Mouse (Mus musculus): Measurements from ENCODE around the gene Cacna2d3. TPM values are rescaled to one million over a fixed set of nuclear protein-coding genes. Genes with fewer than 3 reads are reported as not detected.

Cacna2d3 gene
- total and polyA plus RNA-seq, 3 experiments = 0.11 TPM; not detected in 2

DNA sequence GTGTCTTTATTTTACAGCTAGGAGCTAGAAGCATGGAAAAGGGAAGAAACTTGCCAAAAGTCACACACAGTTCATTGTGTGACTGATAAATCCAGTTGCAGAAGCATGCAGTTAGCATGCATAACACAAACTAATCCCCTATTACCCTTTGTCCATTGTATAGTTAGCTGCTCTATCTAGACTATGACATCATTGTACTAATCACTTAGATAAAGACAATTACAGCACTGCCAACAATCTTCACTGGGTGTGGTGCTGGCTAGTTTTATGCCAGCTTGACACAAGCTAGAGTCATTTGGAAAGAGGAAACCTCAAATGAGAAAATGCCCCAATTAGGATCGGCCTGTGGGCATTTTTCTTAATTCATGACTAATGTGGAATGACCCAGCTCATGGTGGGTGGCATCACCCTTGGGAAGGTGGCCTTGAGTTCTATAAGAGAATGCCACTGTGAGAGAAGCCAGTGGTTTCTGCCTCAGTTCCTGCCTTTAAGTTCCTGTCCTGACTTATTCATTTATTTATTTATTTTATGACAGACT, 689.7 kb downstream of the Cacna2d3 start:
- H3K9me3 ChIP-seq (replicated peaks) = peaks cover 17% of the 10 kb centered on the region
- H3K36me3 ChIP-seq (replicated peaks) = no peaks in the 10 kb centered on the region
- ATAC-seq (ENCODE audit: extremely low read depth, insufficient number of reproducible peaks, low FRiP score, poor library complexity, severe bottlenecking) = no peak
- no peaks in the 10 kb centered on the region for H3K4me1 ChIP-seq (ENCODE audit: insufficient read depth, low read depth, low read length)
- no peak for DNase-seq (ENCODE audit: low spot score)
- H3K4me3 ChIP-seq (ENCODE audit: low read depth, low read length) = no peak overlapping the region
- no peaks in the 10 kb centered on the region for H3K27me3 ChIP-seq (ENCODE audit: insufficient read depth, low read length)
- no peak for TF ChIP-seq TAL1 (conservative IDR thresholded peaks at IDR 0.05; ENCODE audit: low read depth, low read length)
- TF ChIP-seq CTCF (IDR thresholded peaks at IDR 0.05; ENCODE audit: low read depth, low read length) = no peak
- TF ChIP-seq GATA1 (IDR thresholded peaks at IDR 0.05; ENCODE audit: borderline replicate concordance, low read length) = no peak
- TF ChIP-seq POLR2AphosphoS5 (IDR thresholded peaks at IDR 0.05; ENCODE audit: insufficient replicate concordance, low read depth, low read length) = no peak
- no peak for TF ChIP-seq GATA2 (IDR thresholded peaks at IDR 0.05; ENCODE audit: borderline replicate concordance, low read depth, low read length)

DNA sequence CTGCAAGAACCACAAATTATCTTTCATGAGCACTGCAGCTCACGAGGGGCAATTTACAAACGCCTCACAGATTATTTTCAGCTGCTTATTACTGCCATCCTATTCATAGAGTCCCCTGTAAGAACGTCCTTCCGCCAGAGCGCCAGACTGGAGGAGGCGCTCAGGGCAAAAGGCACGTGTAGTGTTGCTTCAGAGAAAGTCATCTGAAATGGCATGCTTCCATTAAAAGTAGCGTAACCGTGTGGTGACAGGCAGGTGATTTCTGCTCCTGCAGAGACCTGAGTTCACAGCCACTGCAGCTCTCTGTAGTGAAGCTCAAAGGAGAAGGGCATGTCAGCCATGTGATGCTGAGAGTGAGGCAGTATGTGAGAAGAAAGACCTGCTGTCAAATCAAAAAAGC, 691.1 kb downstream of the Cacna2d3 start:
- H3K9me3 ChIP-seq (replicated peaks) = peaks cover 18% of the 10 kb centered on the region
- no peaks in the 10 kb centered on the region for H3K4me1 ChIP-seq (ENCODE audit: insufficient read depth, low read depth, low read length)
- DNase-seq (ENCODE audit: low spot score) (no peak), ATAC-seq (ENCODE audit: extremely low read depth, insufficient number of reproducible peaks, low FRiP score, poor library complexity, severe bottlenecking) (no peak)
- H3K27me3 ChIP-seq (ENCODE audit: insufficient read depth, low read length) = no peaks in the 10 kb centered on the region
- no peak overlapping the region for H3K4me3 ChIP-seq (ENCODE audit: low read depth, low read length)
- no peaks in the 10 kb centered on the region for H3K36me3 ChIP-seq (replicated peaks)
- TF ChIP-seq GATA1 (IDR thresholded peaks at IDR 0.05; ENCODE audit: borderline replicate concordance, low read length) (no peak), CTCF (IDR thresholded peaks at IDR 0.05; ENCODE audit: low read depth, low read length) (no peak), POLR2AphosphoS5 (IDR thresholded peaks at IDR 0.05; ENCODE audit: insufficient replicate concordance, low read depth, low read length) (no peak), TAL1 (conservative IDR thresholded peaks at IDR 0.05; ENCODE audit: low read depth, low read length) (no peak), GATA2 (IDR thresholded peaks at IDR 0.05; ENCODE audit: borderline replicate concordance, low read depth, low read length) (no peak)

DNA sequence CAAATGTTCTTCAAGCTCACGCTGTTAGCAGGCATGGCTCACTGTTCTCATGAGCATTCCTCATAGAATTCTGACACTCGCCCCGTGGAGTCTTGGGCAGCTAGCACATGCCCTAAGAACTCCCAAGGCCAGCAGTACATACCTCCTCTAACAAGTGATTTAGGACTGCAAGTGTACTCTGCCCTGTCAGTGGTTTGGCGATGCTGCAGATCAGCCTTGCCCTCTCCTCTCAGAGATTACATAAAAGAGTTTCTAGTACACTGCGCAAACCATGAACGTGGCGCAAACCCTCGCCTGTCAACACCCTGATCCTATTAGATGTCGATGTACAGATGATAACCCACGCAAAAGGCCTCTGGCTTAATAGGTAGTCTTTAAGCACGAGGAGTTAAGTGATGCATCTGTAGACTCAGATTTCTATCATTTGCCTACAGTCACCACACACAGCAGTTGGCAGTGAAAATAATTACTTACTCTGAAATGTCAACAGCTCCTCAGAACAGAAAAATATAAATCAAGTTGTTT, 691.7 kb downstream of the Cacna2d3 start:
- H3K4me1 ChIP-seq (ENCODE audit: insufficient read depth, low read depth, low read length) = no peaks in the 10 kb centered on the region
- DNase-seq (ENCODE audit: low spot score) (no peak), ATAC-seq (ENCODE audit: extremely low read depth, insufficient number of reproducible peaks, low FRiP score, poor library complexity, severe bottlenecking) (no peak)
- TF ChIP-seq GATA2 (IDR thresholded peaks at IDR 0.05; ENCODE audit: borderline replicate concordance, low read depth, low read length) (no peak), GATA1 (IDR thresholded peaks at IDR 0.05; ENCODE audit: borderline replicate concordance, low read length) (no peak), POLR2AphosphoS5 (IDR thresholded peaks at IDR 0.05; ENCODE audit: insufficient replicate concordance, low read depth, low read length) (no peak), TAL1 (conservative IDR thresholded peaks at IDR 0.05; ENCODE audit: low read depth, low read length) (no peak), CTCF (IDR thresholded peaks at IDR 0.05; ENCODE audit: low read depth, low read length) (no peak)
- no peaks in the 10 kb centered on the region for H3K27me3 ChIP-seq (ENCODE audit: insufficient read depth, low read length)
- no peak overlapping the region for H3K4me3 ChIP-seq (ENCODE audit: low read depth, low read length)
- peaks cover 22% of the 10 kb centered on the region for H3K9me3 ChIP-seq (replicated peaks)
- no peaks in the 10 kb centered on the region for H3K36me3 ChIP-seq (replicated peaks)

DNA sequence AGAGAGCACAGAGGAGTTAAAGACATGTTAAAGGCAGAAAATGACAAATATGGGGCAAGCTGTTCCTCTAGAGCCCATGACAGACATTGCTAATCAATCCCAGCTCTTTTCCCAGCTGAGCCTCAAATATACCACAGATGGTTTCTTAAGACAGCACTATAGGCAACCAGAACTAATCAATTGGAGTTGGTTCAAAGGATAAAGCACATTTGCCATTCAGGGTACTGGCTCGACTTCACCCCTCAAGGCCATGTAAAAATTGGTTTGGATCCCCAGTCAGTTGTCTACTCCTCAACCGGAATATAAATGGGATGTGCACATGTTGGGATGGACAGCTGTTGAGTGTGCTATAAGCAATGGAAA, 692.6 kb downstream of the Cacna2d3 start:
- Histone ChIP-seq H3K4me1 (ENCODE audit: insufficient read depth, low read depth, low read length) (no peaks in the 10 kb centered on the region), H3K4me3 (ENCODE audit: low read depth, low read length) (no peak overlapping the region), H3K36me3 (replicated peaks) (no peaks in the 10 kb centered on the region), H3K27me3 (ENCODE audit: insufficient read depth, low read length) (no peaks in the 10 kb centered on the region), H3K9me3 (replicated peaks) (peaks cover 24% of the 10 kb centered on the region)
- no peak for DNase-seq (ENCODE audit: low spot score)
- TF ChIP-seq GATA2 (IDR thresholded peaks at IDR 0.05; ENCODE audit: borderline replicate concordance, low read depth, low read length) (no peak), POLR2AphosphoS5 (IDR thresholded peaks at IDR 0.05; ENCODE audit: insufficient replicate concordance, low read depth, low read length) (no peak), GATA1 (IDR thresholded peaks at IDR 0.05; ENCODE audit: borderline replicate concordance, low read length) (no peak), TAL1 (conservative IDR thresholded peaks at IDR 0.05; ENCODE audit: low read depth, low read length) (no peak)
- ATAC-seq (ENCODE audit: extremely low read depth, insufficient number of reproducible peaks, low FRiP score, poor library complexity, severe bottlenecking) = no peak

DNA sequence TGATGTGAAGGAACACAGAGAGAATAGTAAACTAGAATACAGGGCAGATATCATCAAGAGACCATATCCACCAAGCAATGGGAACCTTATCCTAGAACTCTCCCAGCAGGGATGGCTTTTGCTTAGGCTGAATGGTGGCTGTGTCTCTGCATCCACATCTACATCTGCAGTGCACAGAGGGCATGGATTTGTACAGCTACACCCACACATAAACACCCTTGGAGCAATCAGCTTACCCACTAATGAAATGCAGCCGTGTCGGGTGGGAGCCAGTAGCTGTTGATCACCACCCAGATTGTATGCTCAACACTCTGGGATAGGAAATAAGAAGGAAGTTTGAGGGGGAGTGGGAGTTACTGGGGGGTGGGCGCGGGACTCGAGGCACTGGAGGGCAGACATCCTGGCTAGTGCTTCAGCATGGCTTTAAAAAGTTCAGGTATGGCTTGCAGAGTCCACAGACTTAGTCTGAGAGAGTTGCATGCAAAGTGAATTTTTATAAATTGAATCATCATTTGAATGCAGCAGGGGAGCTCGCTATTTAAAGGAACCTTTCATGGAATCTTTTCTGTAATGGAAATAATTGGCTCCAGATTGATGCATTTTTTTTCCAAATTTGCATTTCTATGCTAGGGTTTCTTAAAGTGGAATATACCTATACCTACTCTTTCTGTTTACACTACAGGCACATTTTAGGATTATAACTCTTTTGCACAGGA, 693.1 kb downstream of the Cacna2d3 start:
- Histone ChIP-seq H3K4me1 (ENCODE audit: insufficient read depth, low read depth, low read length) (no peaks in the 10 kb centered on the region), H3K4me3 (ENCODE audit: low read depth, low read length) (no peak overlapping the region), H3K27me3 (ENCODE audit: insufficient read depth, low read length) (no peaks in the 10 kb centered on the region), H3K9me3 (replicated peaks) (peaks cover 27% of the 10 kb centered on the region), H3K36me3 (replicated peaks) (no peaks in the 10 kb centered on the region)
- DNase-seq (ENCODE audit: low spot score) (no peak), ATAC-seq (ENCODE audit: extremely low read depth, insufficient number of reproducible peaks, low FRiP score, poor library complexity, severe bottlenecking) (no peak)
- TF ChIP-seq CTCF (IDR thresholded peaks at IDR 0.05; ENCODE audit: low read depth, low read length) (no peak), GATA1 (IDR thresholded peaks at IDR 0.05; ENCODE audit: borderline replicate concordance, low read length) (no peak), GATA2 (IDR thresholded peaks at IDR 0.05; ENCODE audit: borderline replicate concordance, low read depth, low read length) (no peak), POLR2AphosphoS5 (IDR thresholded peaks at IDR 0.05; ENCODE audit: insufficient replicate concordance, low read depth, low read length) (no peak), TAL1 (conservative IDR thresholded peaks at IDR 0.05; ENCODE audit: low read depth, low read length) (no peak)

DNA sequence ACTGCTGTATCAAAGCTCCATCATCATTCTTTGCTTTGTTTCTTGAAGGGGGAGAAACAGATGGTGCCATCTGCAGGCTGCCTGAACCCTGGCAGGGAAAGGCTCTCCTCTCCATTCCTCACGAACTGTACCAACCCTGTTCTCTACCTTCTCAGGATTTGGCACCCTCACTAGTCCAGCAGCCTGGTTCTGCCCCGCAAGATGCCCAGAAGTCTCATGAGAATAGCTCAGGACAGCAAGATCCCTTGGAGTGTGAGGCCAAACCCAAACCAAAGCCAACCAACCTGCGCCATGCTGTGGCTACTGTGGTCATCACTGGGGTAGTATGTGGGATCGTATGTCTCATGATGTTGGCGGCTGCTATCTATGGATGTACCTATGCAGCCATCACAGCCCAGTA, 694.4 kb downstream of the Cacna2d3 start:
- Histone ChIP-seq H3K27me3 (ENCODE audit: insufficient read depth, low read length) (no peaks in the 10 kb centered on the region), H3K4me3 (ENCODE audit: low read depth, low read length) (no peak overlapping the region), H3K4me1 (ENCODE audit: insufficient read depth, low read depth, low read length) (no peaks in the 10 kb centered on the region), H3K9me3 (replicated peaks) (peaks cover 32% of the 10 kb centered on the region), H3K36me3 (replicated peaks) (no peaks in the 10 kb centered on the region)
- DNase-seq (ENCODE audit: low spot score) = no peak
- no peak for ATAC-seq (ENCODE audit: extremely low read depth, insufficient number of reproducible peaks, low FRiP score, poor library complexity, severe bottlenecking)
- TF ChIP-seq GATA1 (IDR thresholded peaks at IDR 0.05; ENCODE audit: borderline replicate concordance, low read length) (no peak), TAL1 (conservative IDR thresholded peaks at IDR 0.05; ENCODE audit: low read depth, low read length) (no peak), POLR2AphosphoS5 (IDR thresholded peaks at IDR 0.05; ENCODE audit: insufficient replicate concordance, low read depth, low read length) (no peak), CTCF (IDR thresholded peaks at IDR 0.05; ENCODE audit: low read depth, low read length) (no peak), GATA2 (IDR thresholded peaks at IDR 0.05; ENCODE audit: borderline replicate concordance, low read depth, low read length) (no peak)

All from G1E (cell line).